Mouse (Mus musculus) ES-E14 (cell line): ENCODE data around the gene T2.

Experiments
- CHD2 ChIP-seq: IDR thresholded peaks from 2 replicates; pipeline ENCODE4 v1.6.1; 2014; ENCODE audit warnings: mild to moderate bottlenecking, low read depth, low read length, inconsistent platforms
- HCFC1 ChIP-seq: IDR thresholded peaks from 2 replicates; pipeline ENCODE4 v1.6.1; 2012; ENCODE audit warnings: low read length, inconsistent platforms, borderline replicate concordance; ENCODE audit not compliant: insufficient read depth
- MAFK ChIP-seq: IDR thresholded peaks from 2 replicates; pipeline ENCODE4 v1.6.1; 2014; ENCODE audit warnings: mild to moderate bottlenecking, low read depth, low read length, inconsistent platforms; ENCODE audit not compliant: insufficient read depth
- ZC3H11A ChIP-seq: IDR thresholded peaks from 2 replicates; pipeline ENCODE4 v1.6.1; 2012; ENCODE audit warnings: low read depth, mild to moderate bottlenecking, inconsistent platforms, low read length, borderline replicate concordance
- ZNF384 ChIP-seq: IDR thresholded peaks from 2 replicates; pipeline ENCODE4 v1.6.1; 2012; ENCODE audit warnings: low read depth, low read length, inconsistent platforms

- TF ChIP-seq HCFC1 (no peak), MAFK (no peak), CHD2 (no peak), ZC3H11A (no peak), ZNF384 (no peak)
Measured at GRCm38 (mm10) chr17:8371834-8372233, 16.0 kb downstream of the T2 start.
